Mouse (Mus musculus) lung, embryonic 15.5 days (tissue): ENCODE results near the gene 4933409G03Rik. TPM values are rescaled to one million over a fixed set of nuclear protein-coding genes. Genes with fewer than 3 reads are reported as not detected.
"Not testable (repeated sequence)": the region's sequence is repeated elsewhere in the genome, so short reads cannot be mapped to it uniquely, and the experiment has no call there.

ENCODE experiments used
- ATAC-seq: fragments of 200-750 bp; cut with Nextera tagmentation; 2 replicates; pipeline ENCODE4 v1.8.0; 2017; ENCODE audit warnings: moderate number of reproducible peaks, borderline replicate concordance; ENCODE audit not compliant: low FRiP score, low TSS enrichment; ENCODE audit errors: extremely low read depth
- H3K27ac ChIP-seq: fragments of 300-500 bp; sonication (generic); 2 replicates; pipeline ENCODE4 v1.5.1; 2015; ENCODE audit warnings: moderate library complexity, mild to moderate bottlenecking, inconsistent platforms
- H3K27me3 ChIP-seq: fragments of 300-500 bp; sonication (generic); 2 replicates; pipeline ENCODE4 v1.6.1; 2015; ENCODE audit warnings: inconsistent platforms
- H3K36me3 ChIP-seq: fragments of 300-500 bp; sonication (generic); 2 replicates; pipeline ENCODE4 v1.6.1; 2015; ENCODE audit warnings: inconsistent platforms
- H3K4me1 ChIP-seq: fragments of 300-500 bp; sonication (generic); 2 replicates; pipeline ENCODE4 v1.6.1; 2015; ENCODE audit warnings: inconsistent platforms
- H3K4me2 ChIP-seq: fragments of 300-500 bp; sonication (generic); 2 replicates; pipeline ENCODE4 v1.6.1; 2015; ENCODE audit warnings: inconsistent platforms, mild to moderate bottlenecking, moderate library complexity
- H3K4me3 ChIP-seq: fragments of 300-500 bp; sonication (generic); 2 replicates; pipeline ENCODE4 v1.5.1; 2015; ENCODE audit warnings: mild to moderate bottlenecking, inconsistent platforms
- H3K9ac ChIP-seq: fragments of 300-500 bp; sonication (generic); 2 replicates; pipeline ENCODE4 v1.6.1; 2015; ENCODE audit warnings: inconsistent platforms
- H3K9me3 ChIP-seq: fragments of 300-500 bp; sonication (generic); 2 replicates; pipeline ENCODE4 v1.6.1; 2016; ENCODE audit warnings: inconsistent platforms
- WGBS: fragments of 180-500 bp; shearing (Covaris S2); methylation state at CpG from one replicate; pipeline ENCODE4 v1.1.7; 2015; 5-methylcytosine and 5-hydroxymethylcytosine counted together
- polyA plus RNA-seq: library from polyadenylated mRNA; unstranded; fragments of >200 nt; fragmentation: Nextera tagmentation; extraction: Ambion mirVana; gene quantifications from 2 replicates; pipeline ENCODE4 v1.2.1, GENCODE M21; 2015

4933409G03Rik gene
- polyA plus RNA-seq: not detected in 2 replicates

GRCm38 (mm10) chr2:68582113-68582512 lies at the start of gene 4933409G03Rik:
Gene 4933409G03Rik (plus strand): TSS chr2:68582413.
- H3K4me2 ChIP-seq: no peak within 1 kb of the TSS
- H3K9ac ChIP-seq: no peak within 1 kb of the TSS
- WGBS: 75% methylated on average over 5 of the region's 5 CpGs
- no peak within 1 kb of the TSS for H3K27ac ChIP-seq
- no peaks in the 10 kb centered on the region for H3K36me3 ChIP-seq
- H3K4me1 ChIP-seq: no peaks in the 10 kb centered on the region
- no peak within 1 kb of the TSS for H3K4me3 ChIP-seq
- H3K27me3 ChIP-seq: no peaks in the 10 kb centered on the region
- no peaks in the 10 kb centered on the region for H3K9me3 ChIP-seq
- ATAC-seq: no peak

DNA sequence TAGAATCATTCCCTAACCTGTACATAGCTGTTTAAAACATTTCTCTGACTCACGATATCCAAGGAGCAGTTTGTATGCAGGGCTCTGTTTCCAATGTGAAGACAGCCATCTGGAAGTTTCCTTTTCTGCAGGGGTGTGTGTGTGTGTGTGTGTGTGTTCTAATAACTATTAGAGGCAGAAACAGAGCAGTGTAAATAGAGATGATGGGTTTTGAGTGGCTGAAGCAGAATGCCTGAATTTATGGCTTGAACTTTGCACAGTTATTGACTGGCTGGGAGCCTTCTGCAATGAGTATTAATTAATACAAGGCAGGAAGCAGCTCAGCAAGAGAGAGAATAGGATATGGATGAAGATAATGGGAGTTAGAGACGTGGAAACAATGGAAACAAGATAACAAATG lies 38.0 kb upstream of the 4933409G03Rik start:
- H3K4me3 ChIP-seq: no peak overlapping the region
- H3K4me2 ChIP-seq: no peak overlapping the region
- no peak overlapping the region for H3K27ac ChIP-seq
- no peaks in the 10 kb centered on the region for H3K27me3 ChIP-seq
- H3K36me3 ChIP-seq: no peaks in the 10 kb centered on the region
- H3K9me3 ChIP-seq: no peaks in the 10 kb centered on the region
- H3K4me1 ChIP-seq: no peaks in the 10 kb centered on the region
- no peak for ATAC-seq
- no peak overlapping the region for H3K9ac ChIP-seq
- 49% methylated on average over 2 of the region's 2 CpGs for WGBS

DNA sequence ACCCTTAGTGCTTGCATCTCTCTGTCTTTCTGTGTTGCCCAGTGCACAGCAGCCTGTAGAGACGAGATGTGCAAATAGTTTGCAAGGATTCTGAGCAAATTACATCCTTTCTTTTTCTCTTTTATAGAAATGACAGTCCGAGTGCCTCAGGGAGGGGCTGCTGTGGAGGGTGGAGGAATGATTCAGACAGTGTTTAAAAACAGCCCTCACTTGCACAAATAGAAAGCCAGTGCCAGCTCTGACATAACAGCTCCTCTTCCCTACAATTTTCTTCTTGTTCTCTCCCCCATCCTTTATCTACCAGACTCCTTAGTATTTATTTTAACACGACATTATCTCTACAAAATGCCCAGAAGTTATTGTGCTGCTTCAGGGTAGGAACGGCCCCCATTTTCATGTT lies 21.4 kb upstream of the 4933409G03Rik start:
- Histone ChIP-seq H3K4me1 (no peaks in the 10 kb centered on the region), H3K9me3 (no peaks in the 10 kb centered on the region), H3K36me3 (no peaks in the 10 kb centered on the region), H3K27ac (no peak overlapping the region), H3K27me3 (no peaks in the 10 kb centered on the region), H3K4me2 (no peak overlapping the region), H3K9ac (no peak overlapping the region), H3K4me3 (no peak overlapping the region)
- 27% methylated on average over 4 of the region's 4 CpGs for WGBS
- ATAC-seq: no peak

DNA sequence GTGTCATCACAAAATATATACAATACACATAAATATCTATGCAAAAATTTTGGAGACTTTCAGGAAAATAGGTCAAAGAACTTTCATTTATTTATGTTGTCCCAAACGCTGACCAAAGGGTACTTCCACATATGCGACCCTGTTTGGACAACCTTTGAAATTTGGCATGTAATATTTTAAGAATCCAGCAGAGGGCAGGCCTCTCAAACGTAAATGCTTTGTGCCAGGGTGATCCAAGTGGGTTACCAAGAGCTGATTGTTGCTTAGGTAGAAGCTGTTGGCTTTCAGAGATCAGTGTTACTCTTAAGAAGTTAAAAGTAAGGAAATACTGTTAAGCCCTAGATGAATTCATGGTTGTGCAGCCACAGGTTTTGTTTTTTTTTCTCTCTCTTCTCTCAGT lies 18.9 kb upstream of the 4933409G03Rik start:
- no peak overlapping the region for H3K9ac ChIP-seq
- WGBS: 4% methylated on average over 3 of the region's 3 CpGs
- H3K4me1 ChIP-seq: no peaks in the 10 kb centered on the region
- no peaks in the 10 kb centered on the region for H3K36me3 ChIP-seq
- no peak overlapping the region for H3K4me2 ChIP-seq
- no peaks in the 10 kb centered on the region for H3K9me3 ChIP-seq
- H3K27me3 ChIP-seq: no peaks in the 10 kb centered on the region
- no peak overlapping the region for H3K4me3 ChIP-seq
- no peak overlapping the region for H3K27ac ChIP-seq
- ATAC-seq: no peak

DNA sequence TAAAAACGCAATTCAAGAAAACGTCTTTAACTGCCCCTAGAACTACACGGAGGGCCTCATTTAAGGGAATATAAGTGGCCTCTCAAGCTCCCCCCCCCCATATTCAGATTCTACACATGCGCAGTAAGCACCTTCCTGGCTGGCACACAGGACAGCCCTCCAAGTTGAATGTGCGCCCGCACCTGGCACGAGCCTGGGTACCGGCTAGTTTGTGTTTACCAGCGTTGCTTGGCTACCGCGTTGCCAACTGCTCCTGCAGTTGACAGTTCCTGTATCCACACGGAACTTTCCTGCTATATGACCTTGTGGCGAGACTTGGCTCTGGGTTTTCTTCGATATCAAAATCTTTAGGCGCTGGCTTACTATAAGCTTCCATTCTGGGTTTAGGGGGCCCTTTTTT lies 13.9 kb upstream of the 4933409G03Rik start:
- Histone ChIP-seq H3K9ac (no peak overlapping the region), H3K9me3 (no peaks in the 10 kb centered on the region), H3K27ac (no peak overlapping the region), H3K27me3 (no peaks in the 10 kb centered on the region), H3K4me1 (no peaks in the 10 kb centered on the region), H3K4me2 (no peak overlapping the region), H3K4me3 (no peak overlapping the region), H3K36me3 (no peaks in the 10 kb centered on the region)
- WGBS: 86% methylated on average over 15 of the region's 15 CpGs
- ATAC-seq: no peak

- 31% methylated on average over 4 of the region's 4 CpGs for WGBS
- no peak for ATAC-seq
Measured at GRCm38 (mm10) chr2:68572340-68572739, 9.9 kb upstream of the 4933409G03Rik start.

DNA sequence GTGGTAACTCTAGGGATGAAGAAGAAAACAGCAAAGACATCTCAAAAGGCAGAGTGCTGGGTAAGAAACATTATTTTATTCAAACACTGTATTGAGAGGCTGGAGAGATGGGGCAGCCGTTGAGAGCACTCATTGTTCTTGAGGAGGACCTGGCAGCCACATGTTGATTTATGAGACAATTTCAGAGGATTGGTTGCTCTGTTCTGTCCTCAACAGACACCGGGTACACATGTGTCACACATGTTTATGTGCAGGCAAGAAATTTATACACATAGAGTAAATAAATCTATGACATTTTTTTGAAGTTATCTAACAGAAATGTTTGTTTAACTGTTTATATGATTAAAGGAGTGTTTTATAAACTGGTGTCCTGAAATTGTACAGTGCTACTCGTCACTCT lies 10.6 kb downstream of the 4933409G03Rik start:
- H3K27me3 ChIP-seq: 0 out of 2 replicates have a peak, but pooled peaks cover 3% of the 10 kb centered on the region
- peak; percentile 65; the same call in 1 of the 2 replicates for ATAC-seq
- no peaks in the 10 kb centered on the region for H3K4me1 ChIP-seq
- H3K36me3 ChIP-seq: no peaks in the 10 kb centered on the region
- WGBS: 19% methylated on average over 3 of the region's 3 CpGs
- no peak overlapping the region for H3K4me3 ChIP-seq
- H3K27ac ChIP-seq: no peak overlapping the region
- no peaks in the 10 kb centered on the region for H3K9me3 ChIP-seq
- no peak overlapping the region for H3K9ac ChIP-seq
- H3K4me2 ChIP-seq: no peak overlapping the region

More at GRCm38 (mm10) chr2:68572340-68572739, 9.9 kb upstream of the 4933409G03Rik start:
- no peaks in the 10 kb centered on the region for H3K9me3 ChIP-seq
- no peak overlapping the region for H3K4me2 ChIP-seq
- H3K27me3 ChIP-seq: no peaks in the 10 kb centered on the region
- no peaks in the 10 kb centered on the region for H3K4me1 ChIP-seq
- no peaks in the 10 kb centered on the region for H3K36me3 ChIP-seq
- H3K4me3 ChIP-seq: no peak overlapping the region
- H3K9ac ChIP-seq: no peak overlapping the region
- no peak overlapping the region for H3K27ac ChIP-seq

GRCm38 (mm10) chr2:68656186-68656585 lies 74.0 kb downstream of the 4933409G03Rik start, which contains the start of gene 4932414N04Rik:
Gene 4932414N04Rik (plus strand): TSS chr2:68656486.
- H3K27me3 ChIP-seq, H3K4me2 ChIP-seq, H3K4me1 ChIP-seq, ATAC-seq, H3K27ac ChIP-seq, H3K9ac ChIP-seq, H3K4me3 ChIP-seq, H3K36me3 ChIP-seq, H3K9me3 ChIP-seq: not testable (repeated sequence)
- WGBS: 68% methylated on average over 2 of the region's 5 CpGs

Other genes starting within 250 kb of the 4933409G03Rik start
- gene Stk39, start 110.1 kb upstream of the 4933409G03Rik start, polyA plus RNA-seq: 19.3 and 19.4 TPM in 2 replicates
- not detected in 2 replicates for gene 4932414N04Rik, start 74.1 kb downstream of the 4933409G03Rik start, polyA plus RNA-seq